Mouse (Mus musculus): ENCODE measurements at regions not wholly inside any gene's neighbourhood (a gene's known extent, or its start where the extent isn't known, plus 50 kb on each side); places are given as distances from the start of the nearest gene placed in this dataset.
A peak's percentile ranks its signal among the peaks of the same experiment; 100 is the strongest.

GRCm38 (mm10) chr16:21329199-21329598, 93.7 kb upstream of the Vps8 start:
- Histone ChIP-seq H3K4me2 (replicated peaks; ENCODE audit: low read depth, low read length) (no peak overlapping the region), H3K9ac (ENCODE audit: low read depth, low read length) (no peak overlapping the region), H3K27ac (ENCODE audit: low read depth, low read length) (no peak overlapping the region), H3K9me3 (ENCODE audit: control insufficient read depth, low read length) (no peaks in the 10 kb centered on the region), H3K4me3 (ENCODE audit: low read depth, low read length) (no peak overlapping the region), H3K36me3 (ENCODE audit: control insufficient read depth, insufficient read depth, low read length) (no peaks in the 10 kb centered on the region), H3K4me1 (replicated peaks; ENCODE audit: control insufficient read depth, insufficient read depth, low read length) (0 out of 2 replicates have a peak, but pooled peaks cover 2% of the 10 kb centered on the region), H3K27me3 (ENCODE audit: control insufficient read depth, insufficient read depth, low read length) (no peaks in the 10 kb centered on the region)
- ATAC-seq (ENCODE audit: low FRiP score), result no peak
- 92% methylated on average over 6 of the region's 6 CpGs for WGBS
- no peak for DNase-seq (ENCODE audit: low spot score)

GRCm38 (mm10) chr16:21331229-21331628, 91.7 kb upstream of the Vps8 start:
- Histone ChIP-seq H3K36me3 (ENCODE audit: control insufficient read depth, insufficient read depth, low read length) (no peaks in the 10 kb centered on the region), H3K4me3 (ENCODE audit: low read depth, low read length) (no peak overlapping the region), H3K9ac (ENCODE audit: low read depth, low read length) (no peak overlapping the region), H3K4me2 (replicated peaks; ENCODE audit: low read depth, low read length) (no peak overlapping the region), H3K4me1 (replicated peaks; ENCODE audit: control insufficient read depth, insufficient read depth, low read length) (0 out of 2 replicates have a peak, but pooled peaks cover 2% of the 10 kb centered on the region), H3K27me3 (ENCODE audit: control insufficient read depth, insufficient read depth, low read length) (no peaks in the 10 kb centered on the region), H3K9me3 (ENCODE audit: control insufficient read depth, low read length) (no peaks in the 10 kb centered on the region), H3K27ac (ENCODE audit: low read depth, low read length) (no peak overlapping the region)
- DNase-seq (ENCODE audit: low spot score) (no peak), ATAC-seq (ENCODE audit: low FRiP score) (no peak)
- WGBS, result 94% methylated on average over 5 of the region's 5 CpGs

DNA sequence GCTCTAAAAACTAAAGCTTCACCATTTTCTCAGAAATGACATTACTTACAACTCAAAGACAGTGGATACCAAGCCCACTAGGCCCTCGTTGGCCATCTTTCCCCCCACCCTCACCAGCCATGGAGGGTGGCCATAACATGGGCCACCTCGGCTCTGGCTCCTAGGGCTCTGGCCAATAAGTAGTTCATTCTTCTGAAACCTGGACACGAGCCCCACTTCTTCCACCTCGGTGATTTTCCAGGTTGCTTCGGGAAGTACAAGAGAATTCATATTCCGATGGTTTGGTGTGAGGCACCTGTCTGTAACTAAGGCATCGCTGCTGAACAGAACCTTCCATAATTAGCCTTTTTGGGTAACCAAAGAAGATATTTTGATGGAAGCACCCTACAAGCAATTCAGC, 90.5 kb upstream of the Vps8 start:
- H3K9me3 ChIP-seq (ENCODE audit: control insufficient read depth, low read length), result no peaks in the 10 kb centered on the region
- ATAC-seq (ENCODE audit: low FRiP score) (no peak), DNase-seq (ENCODE audit: low spot score) (no peak)
- no peaks in the 10 kb centered on the region for H3K36me3 ChIP-seq (ENCODE audit: control insufficient read depth, insufficient read depth, low read length)
- WGBS, result 72% methylated on average over 7 of the region's 7 CpGs
- no peaks in the 10 kb centered on the region for H3K27me3 ChIP-seq (ENCODE audit: control insufficient read depth, insufficient read depth, low read length)
- H3K4me3 ChIP-seq (ENCODE audit: low read depth, low read length), result peak overlapping the region; percentile 61
- 0 out of 2 replicates have a peak, but pooled peaks cover 2% of the 10 kb centered on the region for H3K4me1 ChIP-seq (replicated peaks; ENCODE audit: control insufficient read depth, insufficient read depth, low read length)
- peak overlapping the region; percentile 75 for H3K4me2 ChIP-seq (replicated peaks; ENCODE audit: low read depth, low read length)
- H3K27ac ChIP-seq (ENCODE audit: low read depth, low read length), result no peak overlapping the region
- H3K9ac ChIP-seq (ENCODE audit: low read depth, low read length), result peak overlapping the region; percentile 71

- Histone ChIP-seq H3K9me3 (ENCODE audit: control insufficient read depth, low read length) (no peaks in the 10 kb centered on the region), H3K27me3 (ENCODE audit: control insufficient read depth, insufficient read depth, low read length) (no peaks in the 10 kb centered on the region), H3K4me1 (replicated peaks; ENCODE audit: control insufficient read depth, insufficient read depth, low read length) (0 out of 2 replicates have a peak, but pooled peaks cover 2% of the 10 kb centered on the region), H3K4me2 (replicated peaks; ENCODE audit: low read depth, low read length) (peak overlapping the region; percentile 75), H3K9ac (ENCODE audit: low read depth, low read length) (peak overlapping the region; percentile 71), H3K4me3 (ENCODE audit: low read depth, low read length) (peak overlapping the region; percentile 61), H3K27ac (ENCODE audit: low read depth, low read length) (peak overlapping the region; percentile 82), H3K36me3 (ENCODE audit: control insufficient read depth, insufficient read depth, low read length) (no peaks in the 10 kb centered on the region)
- no peak for DNase-seq (ENCODE audit: low spot score)
- ATAC-seq (ENCODE audit: low FRiP score), result peak; percentile 41; the same call in 1 of the 2 replicates
- WGBS, result 3% methylated on average over 14 of the region's 14 CpGs
Measured at GRCm38 (mm10) chr16:21332862-21333222, 90.1 kb upstream of the Vps8 start.

- H3K36me3 ChIP-seq (ENCODE audit: control insufficient read depth, insufficient read depth, low read length), result no peaks in the 10 kb centered on the region
- peak; percentile 93 for ATAC-seq (ENCODE audit: low FRiP score)
- peak overlapping the region; percentile 75 for H3K4me2 ChIP-seq (replicated peaks; ENCODE audit: low read depth, low read length)
- H3K9me3 ChIP-seq (ENCODE audit: control insufficient read depth, low read length), result no peaks in the 10 kb centered on the region
- WGBS, result 2% methylated on average over 44 of the region's 44 CpGs
- H3K4me3 ChIP-seq (ENCODE audit: low read depth, low read length), result peak overlapping the region; percentile 61
- DNase-seq (ENCODE audit: low spot score), result peak; percentile 93
- peak overlapping the region; percentile 71 for H3K9ac ChIP-seq (ENCODE audit: low read depth, low read length)
- peak overlapping the region; percentile 82 for H3K27ac ChIP-seq (ENCODE audit: low read depth, low read length)
- H3K4me1 ChIP-seq (replicated peaks; ENCODE audit: control insufficient read depth, insufficient read depth, low read length), result 0 out of 2 replicates have a peak, but pooled peaks cover 2% of the 10 kb centered on the region
- H3K27me3 ChIP-seq (ENCODE audit: control insufficient read depth, insufficient read depth, low read length), result no peaks in the 10 kb centered on the region
Measured at GRCm38 (mm10) chr16:21333223-21333951, 89.5 kb upstream of the Vps8 start.

- Histone ChIP-seq H3K27ac (ENCODE audit: low read depth, low read length) (peak overlapping the region; percentile 79), H3K4me2 (replicated peaks; ENCODE audit: low read depth, low read length) (no peak overlapping the region), H3K4me1 (replicated peaks; ENCODE audit: control insufficient read depth, insufficient read depth, low read length) (peaks cover 2% of the 10 kb centered on the region; the same call in 1 of the 2 replicates), H3K36me3 (ENCODE audit: control insufficient read depth, insufficient read depth, low read length) (no peaks in the 10 kb centered on the region), H3K27me3 (ENCODE audit: control insufficient read depth, insufficient read depth, low read length) (no peaks in the 10 kb centered on the region), H3K4me3 (ENCODE audit: low read depth, low read length) (no peak overlapping the region), H3K9me3 (ENCODE audit: control insufficient read depth, low read length) (no peaks in the 10 kb centered on the region), H3K9ac (ENCODE audit: low read depth, low read length) (no peak overlapping the region; the same call in 1 of the 2 replicates)
- DNase-seq (ENCODE audit: low spot score), result no peak
- 87% methylated on average over 6 of the region's 6 CpGs for WGBS
- 0 out of 2 replicates have a peak, but pooled peaks have one; percentile 12 for ATAC-seq (ENCODE audit: low FRiP score)
Measured at GRCm38 (mm10) chr16:21339061-21339459, 83.9 kb upstream of the Vps8 start.

- no peak overlapping the region for H3K4me2 ChIP-seq (replicated peaks; ENCODE audit: low read depth, low read length)
- H3K9ac ChIP-seq (ENCODE audit: low read depth, low read length), result peak overlapping the region; percentile 31; the same call in 1 of the 2 replicates
- H3K36me3 ChIP-seq (ENCODE audit: control insufficient read depth, insufficient read depth, low read length), result no peaks in the 10 kb centered on the region
- peak overlapping the region; percentile 79 for H3K27ac ChIP-seq (ENCODE audit: low read depth, low read length)
- peaks cover 2% of the 10 kb centered on the region; the same call in 1 of the 2 replicates for H3K4me1 ChIP-seq (replicated peaks; ENCODE audit: control insufficient read depth, insufficient read depth, low read length)
- no peaks in the 10 kb centered on the region for H3K27me3 ChIP-seq (ENCODE audit: control insufficient read depth, insufficient read depth, low read length)
- no peaks in the 10 kb centered on the region for H3K9me3 ChIP-seq (ENCODE audit: control insufficient read depth, low read length)
- DNase-seq (ENCODE audit: low spot score) (peak; percentile 65), ATAC-seq (ENCODE audit: low FRiP score) (peak; percentile 88)
- no peak overlapping the region for H3K4me3 ChIP-seq (ENCODE audit: low read depth, low read length)
- 22% methylated on average over 11 of the region's 11 CpGs for WGBS
Measured at GRCm38 (mm10) chr16:21339460-21340081, 83.3 kb upstream of the Vps8 start.

GRCm38 (mm10) chr16:21340136-21340535, 82.8 kb upstream of the Vps8 start:
- Histone ChIP-seq H3K9ac (ENCODE audit: low read depth, low read length) (0 out of 2 replicates have a peak overlapping the region, but pooled peaks have one; percentile 12), H3K27me3 (ENCODE audit: control insufficient read depth, insufficient read depth, low read length) (no peaks in the 10 kb centered on the region)

More at GRCm38 (mm10) chr16:21340136-21340535, 82.8 kb upstream of the Vps8 start:
- Histone ChIP-seq H3K9me3 (ENCODE audit: control insufficient read depth, low read length) (no peaks in the 10 kb centered on the region), H3K27ac (ENCODE audit: low read depth, low read length) (peak overlapping the region; percentile 79), H3K36me3 (ENCODE audit: control insufficient read depth, insufficient read depth, low read length) (no peaks in the 10 kb centered on the region), H3K4me2 (replicated peaks; ENCODE audit: low read depth, low read length) (no peak overlapping the region), H3K4me3 (ENCODE audit: low read depth, low read length) (no peak overlapping the region), H3K4me1 (replicated peaks; ENCODE audit: control insufficient read depth, insufficient read depth, low read length) (peaks cover 2% of the 10 kb centered on the region; the same call in 1 of the 2 replicates)
- DNase-seq (ENCODE audit: low spot score) (peak; percentile 34), ATAC-seq (ENCODE audit: low FRiP score) (peak; percentile 60)
- 44% methylated on average over 7 of the region's 7 CpGs for WGBS
